Mouse (Mus musculus) hindbrain, embryonic 12.5 days (tissue): ENCODE data around the gene Gm28230. TPM values are rescaled to one million over a fixed set of nuclear protein-coding genes. Genes with fewer than 3 reads are reported as not detected.

Experiments
- ATAC-seq: fragments of 200-750 bp; cut with Nextera tagmentation; 2 replicates; pipeline ENCODE4 v1.8.0; 2017; ENCODE audit warnings: moderate TSS enrichment; ENCODE audit not compliant: low FRiP score
- H3K27ac ChIP-seq: fragments of 300-500 bp; sonication (generic); 2 replicates; pipeline ENCODE4 v1.5.1; 2016; ENCODE audit warnings: mild to moderate bottlenecking
- H3K27me3 ChIP-seq: fragments of 300-500 bp; sonication (generic); 2 replicates; pipeline ENCODE4 v1.6.1; 2016; ENCODE audit warnings: mild to moderate bottlenecking
- H3K36me3 ChIP-seq: fragments of 300-500 bp; sonication (generic); 2 replicates; pipeline ENCODE4 v1.6.1; 2016; ENCODE audit warnings: mild to moderate bottlenecking
- H3K4me1 ChIP-seq: fragments of 300-500 bp; sonication (generic); 2 replicates; pipeline ENCODE4 v1.6.1; 2016
- H3K4me2 ChIP-seq: fragments of 300-500 bp; sonication (generic); replicated peaks from 2 replicates; pipeline ENCODE4 v1.6.1; 2016; ENCODE audit warnings: mild to moderate bottlenecking
- H3K4me3 ChIP-seq: fragments of 300-500 bp; sonication (generic); 2 replicates; pipeline ENCODE4 v1.5.1; 2016; ENCODE audit warnings: mild to moderate bottlenecking
- H3K9ac ChIP-seq: fragments of 300-500 bp; sonication (generic); 2 replicates; pipeline ENCODE4 v1.6.1; 2016; ENCODE audit warnings: mild to moderate bottlenecking, moderate library complexity
- H3K9me3 ChIP-seq: fragments of 300-500 bp; sonication (generic); replicated peaks from 2 replicates; pipeline ENCODE4 v1.6.1; 2016; ENCODE audit warnings: mild to moderate bottlenecking
- WGBS: fragments of 180-500 bp; shearing (Covaris S2); methylation state at CpG from one replicate; pipeline ENCODE4 v1.1.7; 2016; 5-methylcytosine and 5-hydroxymethylcytosine counted together
- polyA plus RNA-seq: library from polyadenylated mRNA; unstranded; fragments of >200 nt; fragmentation: Nextera tagmentation; extraction: Ambion mirVana; gene quantifications from 2 replicates; pipeline ENCODE4 v1.2.1, GENCODE M21; 2016

Gene Gm28230
- polyA plus RNA-seq, 1 experiment from 2014 or later, result 1.1 TPM

- Histone ChIP-seq H3K27ac (peak overlapping the region; percentile 97), H3K36me3 (no peaks in the 10 kb centered on the region), H3K4me3 (peak overlapping the region; percentile 44), H3K4me2 (peak overlapping the region; percentile 49), H3K9me3 (no peaks in the 10 kb centered on the region), H3K9ac (peak overlapping the region; percentile 73), H3K27me3 (peaks cover 90% of the 10 kb centered on the region), H3K4me1 (no peaks in the 10 kb centered on the region)
- no peak for ATAC-seq
- 2% methylated on average over 6 of the region's 6 CpGs for WGBS
Measured at GRCm38 (mm10) chr2:74733765-74734164, 7.2 kb downstream of the Gm28230 start.

DNA sequence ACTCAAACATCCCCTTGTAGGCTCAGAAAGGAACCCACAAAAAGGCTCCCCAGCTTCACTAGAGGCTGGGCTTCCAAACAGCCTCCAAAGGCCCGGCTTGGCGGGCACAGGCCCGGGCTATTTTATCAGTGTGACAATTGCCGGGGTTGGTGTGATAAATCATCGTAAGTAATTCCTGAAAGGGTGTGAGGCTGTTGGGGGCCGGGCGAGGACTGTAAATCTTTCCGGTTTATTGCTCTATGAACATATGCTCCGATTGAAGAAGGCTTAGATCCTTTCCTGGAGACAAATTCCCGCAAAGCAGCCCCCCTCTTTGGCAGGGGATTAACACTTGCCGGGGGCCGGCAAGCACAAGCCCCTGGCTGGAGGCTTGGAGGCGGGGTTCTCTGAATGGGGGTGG, 7.9 kb downstream of the Gm28230 start:
- Histone ChIP-seq H3K4me3 (peak overlapping the region; percentile 44), H3K9ac (peak overlapping the region; percentile 73), H3K36me3 (no peaks in the 10 kb centered on the region), H3K27ac (peak overlapping the region; percentile 97), H3K27me3 (peaks cover 91% of the 10 kb centered on the region), H3K4me1 (no peaks in the 10 kb centered on the region), H3K9me3 (no peaks in the 10 kb centered on the region), H3K4me2 (peak overlapping the region; percentile 49)
- 0% methylated on average over 13 of the region's 13 CpGs for whole genome bisulfite sequencing
- ATAC-seq, result peak; percentile 39; the same call in 1 of the 2 replicates

- Histone ChIP-seq H3K9ac (peak overlapping the region; percentile 73), H3K4me2 (peak overlapping the region; percentile 49), H3K9me3 (no peaks in the 10 kb centered on the region), H3K4me3 (peak overlapping the region; percentile 44), H3K27ac (peak overlapping the region; percentile 97), H3K36me3 (no peaks in the 10 kb centered on the region), H3K4me1 (no peaks in the 10 kb centered on the region), H3K27me3 (peaks cover 92% of the 10 kb centered on the region)
- ATAC-seq, result no peak
- under 1% methylated on average over 27 of the region's 27 CpGs for WGBS
Measured at GRCm38 (mm10) chr2:74734996-74735811, 8.7 kb downstream of the Gm28230 start.

DNA sequence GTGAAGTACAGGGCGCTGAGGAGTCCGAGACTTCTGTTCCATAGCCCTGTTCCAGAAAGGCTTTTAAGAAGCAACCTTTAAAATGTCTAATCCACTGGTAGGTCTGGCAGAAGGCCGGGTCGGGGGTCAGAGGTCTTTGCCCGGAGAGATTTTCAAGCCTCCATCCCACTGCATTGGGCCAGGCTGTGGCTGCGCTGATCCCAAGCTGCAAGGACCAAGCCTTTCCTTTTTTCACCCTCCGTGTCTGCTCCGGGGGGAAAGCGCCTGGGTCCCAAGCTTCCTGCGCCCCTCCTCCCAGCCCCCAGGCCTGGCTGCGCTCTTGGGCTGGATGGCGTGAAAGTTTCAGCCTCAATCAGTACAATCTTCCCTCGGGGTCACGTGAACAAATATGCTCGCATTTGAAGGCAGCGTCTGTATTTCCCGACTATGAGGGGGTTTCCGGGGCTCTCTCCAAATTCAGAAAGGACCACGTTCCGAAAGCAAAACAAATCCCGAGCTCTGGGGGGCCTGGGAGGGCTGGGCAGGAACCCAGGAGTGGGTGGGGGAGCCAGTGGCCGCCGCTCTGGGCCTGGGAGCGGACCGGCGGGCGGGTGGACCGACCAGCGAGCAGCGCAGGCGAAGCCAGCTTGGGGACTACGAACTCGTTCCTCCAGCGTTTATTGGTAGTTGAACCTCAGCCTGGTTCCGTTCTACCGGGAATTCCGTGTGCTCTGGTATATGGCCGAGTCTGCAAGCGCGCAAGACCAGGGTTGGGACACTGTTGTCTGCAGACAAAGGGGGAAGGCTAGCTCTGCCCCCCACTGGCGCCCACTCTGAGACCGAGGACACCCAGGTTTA, 9.5 kb downstream of the Gm28230 start:
- peak overlapping the region; percentile 97 for H3K27ac ChIP-seq

DNA sequence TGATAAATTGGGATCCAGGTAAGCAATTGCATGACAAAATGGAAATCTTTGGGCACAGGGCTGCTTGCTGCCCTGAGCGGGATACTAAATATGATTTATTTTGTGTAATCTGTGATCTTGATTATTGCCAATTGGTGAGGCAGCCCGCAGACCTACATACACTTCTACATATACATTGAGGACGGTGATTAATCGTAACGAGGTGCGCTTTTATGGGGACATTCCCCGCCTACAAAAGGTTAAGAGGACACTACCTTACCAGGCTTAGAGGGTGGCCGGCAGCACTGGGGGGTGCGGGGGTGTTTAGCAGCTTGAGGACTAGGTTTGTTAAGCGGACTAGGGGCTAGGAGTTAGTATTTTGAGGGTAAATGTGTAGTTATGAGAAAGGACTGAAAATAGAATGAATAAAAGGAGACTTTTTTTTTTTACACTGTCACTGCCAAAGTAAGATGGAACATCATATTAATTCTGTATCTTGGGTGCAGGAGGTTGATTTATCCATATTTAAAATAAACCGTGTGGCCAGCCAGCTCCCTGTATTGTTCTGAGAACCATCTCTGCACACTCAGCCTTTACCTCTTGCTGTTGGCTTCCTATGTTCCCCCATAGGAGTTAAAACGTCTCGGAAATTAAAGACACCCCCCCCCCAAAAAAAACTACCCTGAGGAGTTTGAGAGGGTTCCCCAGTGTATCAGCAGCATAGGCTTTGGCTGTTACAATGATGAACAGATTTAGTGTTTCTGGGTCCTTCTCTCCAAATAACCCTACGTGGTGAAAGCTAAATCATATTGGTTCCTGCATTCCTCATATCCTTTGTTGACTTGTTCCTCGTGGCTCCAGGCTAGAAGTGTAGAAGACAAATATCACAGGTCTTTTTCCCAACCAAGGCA, 10.4 kb downstream of the Gm28230 start:
- 4% methylated on average over 15 of the region's 15 CpGs for WGBS
- Histone ChIP-seq H3K9ac (peak overlapping the region; percentile 73), H3K4me3 (peak overlapping the region; percentile 44), H3K4me1 (peaks cover 3% of the 10 kb centered on the region; the same call in 1 of the 2 replicates), H3K9me3 (no peaks in the 10 kb centered on the region), H3K27me3 (peaks cover 93% of the 10 kb centered on the region), H3K36me3 (no peaks in the 10 kb centered on the region), H3K4me2 (peak overlapping the region; percentile 49), H3K27ac (peak overlapping the region; percentile 97)
- no peak for ATAC-seq

More for the DNA sequence above, 9.5 kb downstream of the Gm28230 start:
- no peaks in the 10 kb centered on the region for H3K36me3 ChIP-seq
- no peaks in the 10 kb centered on the region; the same call in 1 of the 2 replicates for H3K4me1 ChIP-seq
- peak overlapping the region; percentile 73 for H3K9ac ChIP-seq
- no peaks in the 10 kb centered on the region for H3K9me3 ChIP-seq
- H3K27me3 ChIP-seq, result peaks cover 92% of the 10 kb centered on the region
- peak overlapping the region; percentile 49 for H3K4me2 ChIP-seq
- under 1% methylated on average over 42 of the region's 42 CpGs for WGBS
- H3K4me3 ChIP-seq, result peak overlapping the region; percentile 44
- no peak for ATAC-seq

DNA sequence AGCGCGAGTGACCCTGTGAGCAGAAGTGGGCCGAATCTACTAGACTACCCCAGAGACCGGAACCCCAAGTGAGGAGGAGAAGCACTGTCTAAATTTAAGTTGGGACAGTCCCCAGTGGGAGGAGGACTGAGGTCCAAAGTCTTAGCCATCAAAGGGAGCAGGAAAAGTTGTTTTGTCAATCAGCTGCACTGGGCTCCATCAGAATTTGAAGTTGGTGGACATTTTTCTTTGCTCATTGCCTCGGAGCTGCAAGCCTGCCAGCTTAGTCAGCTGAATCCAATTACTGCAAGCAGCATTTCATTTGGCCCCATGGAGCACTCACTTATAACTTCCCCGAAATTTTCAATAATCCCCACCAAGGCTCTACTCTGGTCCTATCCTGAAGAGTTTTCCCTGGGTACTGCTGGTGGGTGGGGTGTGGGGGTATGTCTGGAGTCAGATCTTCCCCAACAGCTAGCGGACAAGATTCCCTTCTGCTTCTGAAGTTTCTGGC, 11.1 kb downstream of the Gm28230 start:
- Histone ChIP-seq H3K4me2 (peak overlapping the region; percentile 49), H3K27ac (peak overlapping the region; percentile 97)

DNA sequence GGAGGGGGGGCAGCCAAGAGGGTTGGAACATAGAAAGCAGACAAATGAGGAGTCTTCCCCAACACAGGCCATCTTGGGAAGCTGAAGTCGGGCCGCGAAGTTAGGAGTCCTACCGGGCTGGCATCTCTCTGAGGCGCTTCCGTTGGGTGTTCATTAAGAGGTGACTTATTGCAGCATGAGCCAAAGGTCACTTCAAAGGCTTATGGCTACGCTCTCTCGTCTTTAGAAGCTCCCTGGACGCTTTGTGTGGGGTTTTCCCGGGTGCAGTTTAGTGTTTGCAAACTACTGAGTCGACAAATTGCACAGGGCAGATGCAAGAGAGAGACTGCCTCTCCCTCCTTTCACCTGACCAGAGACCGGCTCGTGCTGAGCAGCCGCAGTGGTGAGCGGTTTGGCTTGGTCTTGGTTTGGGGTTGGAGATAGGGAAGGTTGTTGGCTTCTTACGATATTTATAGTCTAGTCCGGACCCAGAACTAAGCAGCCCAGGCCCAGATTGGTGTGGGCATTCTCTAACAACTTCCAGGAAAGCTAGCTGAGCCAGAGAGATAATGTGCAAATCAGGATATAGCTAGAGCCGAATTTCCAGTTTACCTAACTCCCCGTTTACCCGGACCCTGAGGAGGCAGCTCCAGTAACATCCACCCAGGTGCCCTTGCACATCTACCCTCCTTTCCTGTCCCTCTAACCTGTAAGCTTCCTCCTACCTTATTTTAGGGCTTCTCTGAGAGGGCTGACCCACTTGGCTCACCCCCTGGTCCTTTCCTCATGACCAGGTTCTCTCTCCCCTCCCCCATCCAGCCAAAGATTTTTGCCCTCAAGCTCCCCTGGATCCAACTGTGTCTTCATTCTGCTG, 12.3 kb downstream of the Gm28230 start:
- H3K4me2 ChIP-seq, result peak overlapping the region; percentile 49
- ATAC-seq, result no peak
- H3K4me1 ChIP-seq, result peaks cover 5% of the 10 kb centered on the region; the same call in 1 of the 2 replicates
- H3K9me3 ChIP-seq, result no peaks in the 10 kb centered on the region
- peak overlapping the region; percentile 73 for H3K9ac ChIP-seq
- peaks cover 95% of the 10 kb centered on the region for H3K27me3 ChIP-seq
- H3K27ac ChIP-seq, result peak overlapping the region; percentile 97
- 1% methylated on average over 20 of the region's 20 CpGs for WGBS
- peak overlapping the region; percentile 44 for H3K4me3 ChIP-seq
- H3K36me3 ChIP-seq, result no peaks in the 10 kb centered on the region

More for the DNA sequence above, 11.1 kb downstream of the Gm28230 start:
- no peaks in the 10 kb centered on the region for H3K9me3 ChIP-seq
- H3K36me3 ChIP-seq, result no peaks in the 10 kb centered on the region
- peak overlapping the region; percentile 44 for H3K4me3 ChIP-seq
- no peak for ATAC-seq
- peak overlapping the region; percentile 73 for H3K9ac ChIP-seq
- H3K4me1 ChIP-seq, result peaks cover 3% of the 10 kb centered on the region; the same call in 1 of the 2 replicates
- peaks cover 93% of the 10 kb centered on the region for H3K27me3 ChIP-seq
- WGBS, result 2% methylated on average over 7 of the region's 7 CpGs

- Histone ChIP-seq H3K27ac (peak overlapping the region; percentile 97), H3K4me3 (peak overlapping the region; percentile 44), H3K36me3 (no peaks in the 10 kb centered on the region), H3K4me1 (peaks cover 8% of the 10 kb centered on the region), H3K9ac (peak overlapping the region; percentile 73), H3K27me3 (peaks cover 96% of the 10 kb centered on the region), H3K9me3 (no peaks in the 10 kb centered on the region), H3K4me2 (peak overlapping the region; percentile 49)
- no peak for ATAC-seq
- 5% methylated on average over 2 of the region's 2 CpGs for WGBS
Measured at GRCm38 (mm10) chr2:74739476-74739800, 12.9 kb downstream of the Gm28230 start.

DNA sequence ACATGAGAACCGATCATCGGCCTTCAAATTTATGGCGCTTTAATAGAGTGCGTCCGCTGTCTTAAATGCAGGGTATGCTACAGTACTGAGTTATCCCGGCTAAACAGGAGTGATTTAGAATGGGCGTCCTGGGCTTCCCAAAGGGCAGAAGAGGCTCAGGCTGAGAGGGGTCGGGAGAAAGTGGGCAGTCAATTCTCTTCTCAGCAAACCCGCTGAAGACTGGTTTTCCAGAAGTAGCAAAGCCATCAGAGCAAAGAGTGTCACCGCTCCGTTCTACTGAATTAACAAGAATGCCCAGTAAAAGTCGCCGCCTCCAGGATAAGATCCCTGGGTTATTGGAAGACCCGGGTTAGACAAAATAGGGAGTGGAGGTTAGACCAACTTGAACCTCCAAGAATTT, 13.3 kb downstream of the Gm28230 start:
- peak overlapping the region; percentile 73 for H3K9ac ChIP-seq

GRCm38 (mm10) chr2:74740311-74741091, 14.0 kb downstream of the Gm28230 start:
- Histone ChIP-seq H3K27ac (peak overlapping the region; percentile 97), H3K36me3 (no peaks in the 10 kb centered on the region), H3K4me3 (peak overlapping the region; percentile 44), H3K9ac (peak overlapping the region; percentile 73), H3K4me1 (peaks cover 8% of the 10 kb centered on the region), H3K27me3 (peaks cover 96% of the 10 kb centered on the region), H3K4me2 (peak overlapping the region; percentile 49), H3K9me3 (no peaks in the 10 kb centered on the region)
- ATAC-seq, result peak; percentile 28; the same call in 1 of the 2 replicates
- WGBS, result under 1% methylated on average over 43 of the region's 43 CpGs

More for the DNA sequence above, 13.3 kb downstream of the Gm28230 start:
- peak overlapping the region; percentile 44 for H3K4me3 ChIP-seq
- H3K27me3 ChIP-seq, result peaks cover 96% of the 10 kb centered on the region
- no peak for ATAC-seq
- H3K4me2 ChIP-seq, result peak overlapping the region; percentile 49
- no peaks in the 10 kb centered on the region for H3K36me3 ChIP-seq
- peak overlapping the region; percentile 97 for H3K27ac ChIP-seq
- WGBS, result 1% methylated on average over 14 of the region's 14 CpGs
- peaks cover 8% of the 10 kb centered on the region for H3K4me1 ChIP-seq
- H3K9me3 ChIP-seq, result no peaks in the 10 kb centered on the region
